Mouse (Mus musculus): Measurements from ENCODE around the gene H2afy. TPM values are rescaled to one million over a fixed set of nuclear protein-coding genes. Genes with fewer than 3 reads are reported as not detected.

The H2afy gene
- total RNA-seq, 2 experiments from 2014 or later, result 117 to 122 TPM

DNA sequence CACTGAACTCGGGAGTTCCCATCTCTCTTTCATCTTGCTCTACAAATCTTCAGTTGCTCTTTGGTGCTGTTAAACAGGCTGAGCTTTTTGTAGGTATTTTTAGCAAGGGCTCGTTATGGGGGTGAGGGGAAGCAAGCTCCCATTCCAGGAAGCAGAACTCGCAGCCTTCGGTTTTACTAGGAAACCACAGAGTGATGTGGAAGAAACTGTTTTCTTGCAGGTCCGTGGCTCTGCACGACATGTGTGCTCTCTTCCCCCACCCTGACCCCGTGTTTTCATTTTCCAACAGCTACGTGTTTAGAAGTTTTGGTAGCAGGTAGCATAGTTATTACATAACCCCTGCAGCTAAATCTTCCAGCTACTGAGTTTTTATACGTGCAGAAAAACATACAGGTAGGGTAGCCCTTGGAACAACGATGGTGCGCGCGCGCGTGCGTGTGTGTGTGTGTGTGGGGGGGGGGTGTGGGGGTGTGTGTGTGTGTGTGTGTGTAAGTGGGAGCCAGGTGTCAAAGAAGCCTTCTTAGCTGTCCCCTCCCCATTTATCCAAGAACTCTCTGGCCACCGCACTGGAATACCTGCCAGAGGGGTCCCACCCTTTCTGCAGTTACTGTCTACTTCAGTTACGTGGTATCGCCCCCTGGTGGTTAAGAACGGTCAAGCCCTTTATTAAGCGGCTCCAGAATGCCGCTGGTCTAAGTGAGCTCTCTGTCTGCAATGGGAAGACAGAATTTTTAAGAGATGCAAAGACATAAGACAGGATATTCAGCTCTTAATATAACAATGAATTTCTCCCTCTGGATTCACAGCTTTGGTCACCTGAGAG is 15.5 kb upstream of the H2afy start:
- peak; percentile 77 for DNase-seq

DNA sequence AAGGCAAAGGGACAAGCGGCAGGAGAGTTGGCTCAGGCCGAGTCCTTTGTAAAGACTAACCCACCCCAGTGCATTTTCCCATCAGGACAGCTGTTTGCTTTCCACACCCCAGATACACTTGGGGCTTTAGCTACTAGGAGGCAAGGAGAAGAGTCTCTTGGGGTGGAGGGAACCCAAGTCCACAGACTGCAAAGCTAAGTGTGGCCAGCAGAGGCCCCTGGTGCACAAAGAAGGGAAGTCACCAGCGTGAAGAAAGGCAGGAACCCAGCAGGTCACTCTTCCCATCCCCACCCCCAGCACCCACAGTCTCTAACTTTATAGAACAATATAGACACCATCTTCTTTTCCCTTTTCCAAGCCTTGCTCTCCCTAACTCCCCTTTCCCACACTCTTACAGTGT is 9.4 kb upstream of the H2afy start:
- peak; percentile 46 for DNase-seq

- DNase-seq, result no peak
These were observed 7.9 kb upstream of the H2afy start for GRCm38 (mm10) chr13:56144021-56144420.

- DNase-seq, result no peak
These were observed 7.0 kb upstream of the H2afy start for GRCm38 (mm10) chr13:56143151-56143513.

DNA sequence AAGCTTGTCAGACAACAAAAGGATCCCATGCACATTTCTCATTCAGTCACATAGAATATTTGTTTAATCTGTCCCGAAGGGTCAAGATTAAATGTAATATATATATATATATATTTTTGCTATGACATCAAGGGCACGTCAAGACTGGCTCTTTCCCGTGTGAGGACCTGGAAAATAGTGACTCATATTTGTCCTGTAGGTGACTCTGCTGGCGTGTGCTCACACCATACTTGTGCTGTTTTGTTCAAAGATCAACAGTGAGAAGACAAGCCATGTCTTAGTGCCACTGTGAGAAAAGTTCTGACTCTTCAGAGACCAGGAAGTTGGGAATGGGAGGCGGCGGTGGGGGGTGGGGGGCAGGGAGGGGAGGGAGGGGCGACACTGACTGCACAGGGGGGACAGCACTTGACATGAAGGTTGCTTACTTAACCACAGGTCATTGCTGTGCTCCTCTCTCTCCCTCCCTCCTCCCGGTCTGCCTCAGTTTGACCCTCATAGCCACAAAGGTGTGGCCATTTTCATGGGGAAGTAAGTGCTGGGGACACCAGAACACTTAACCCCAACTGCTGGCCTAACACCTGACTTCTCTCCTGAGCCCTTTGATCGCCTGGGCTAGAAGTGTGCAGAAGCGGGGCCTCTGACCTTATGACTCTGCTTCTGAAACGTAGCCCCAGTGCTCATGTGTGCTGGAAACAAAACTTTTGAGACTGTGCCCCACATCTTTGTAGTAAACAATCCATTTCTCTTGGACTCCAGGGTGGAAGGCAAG is 6.4 kb upstream of the H2afy start:
- no peak for DNase-seq

GRCm38 (mm10) chr13:56139167-56139751 is 3.1 kb upstream of the H2afy start:
- DNase-seq, result no peak

DNA sequence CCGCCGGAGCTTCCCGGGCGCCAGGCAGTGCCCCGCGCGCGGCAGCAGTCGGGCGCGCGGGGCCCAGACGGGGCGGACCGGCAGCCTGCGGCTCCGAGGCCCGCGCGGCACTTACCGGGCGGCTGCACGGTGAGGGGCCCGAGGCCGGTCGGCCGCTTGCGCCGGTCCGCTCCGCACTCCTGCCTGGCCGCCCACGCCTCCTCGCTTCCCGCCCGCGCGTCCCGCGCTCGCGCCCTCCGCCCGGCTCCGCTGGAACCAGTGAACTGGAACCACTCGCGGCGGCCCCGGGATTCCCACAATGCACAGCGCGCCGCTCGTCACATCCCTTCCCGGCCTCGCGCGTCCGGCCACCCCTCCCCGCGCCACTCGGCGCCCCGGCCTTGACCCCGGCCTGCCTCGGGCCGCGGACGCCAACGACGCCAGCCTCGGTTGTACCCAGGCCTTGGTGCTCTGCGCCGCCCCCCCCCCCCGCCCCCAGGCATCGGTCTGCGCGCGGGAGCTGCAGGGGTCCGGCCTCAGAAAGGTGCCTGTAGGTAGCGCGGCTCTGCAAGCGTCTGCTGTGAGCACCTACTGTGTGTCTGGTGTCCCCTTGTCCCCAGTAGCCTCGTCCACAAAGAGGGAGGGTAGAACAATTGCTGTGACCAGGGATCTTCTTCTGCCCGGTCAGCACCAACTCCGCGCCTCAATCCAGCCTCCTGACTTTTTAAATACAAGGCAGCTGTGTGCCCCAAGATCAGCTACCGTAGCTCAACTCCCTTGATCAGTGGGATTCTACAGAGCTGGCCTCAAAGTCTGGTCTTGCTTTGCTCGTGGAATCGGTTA is 719 bp downstream of the H2afy start:
- DNase-seq, result peak; percentile 96

DNA sequence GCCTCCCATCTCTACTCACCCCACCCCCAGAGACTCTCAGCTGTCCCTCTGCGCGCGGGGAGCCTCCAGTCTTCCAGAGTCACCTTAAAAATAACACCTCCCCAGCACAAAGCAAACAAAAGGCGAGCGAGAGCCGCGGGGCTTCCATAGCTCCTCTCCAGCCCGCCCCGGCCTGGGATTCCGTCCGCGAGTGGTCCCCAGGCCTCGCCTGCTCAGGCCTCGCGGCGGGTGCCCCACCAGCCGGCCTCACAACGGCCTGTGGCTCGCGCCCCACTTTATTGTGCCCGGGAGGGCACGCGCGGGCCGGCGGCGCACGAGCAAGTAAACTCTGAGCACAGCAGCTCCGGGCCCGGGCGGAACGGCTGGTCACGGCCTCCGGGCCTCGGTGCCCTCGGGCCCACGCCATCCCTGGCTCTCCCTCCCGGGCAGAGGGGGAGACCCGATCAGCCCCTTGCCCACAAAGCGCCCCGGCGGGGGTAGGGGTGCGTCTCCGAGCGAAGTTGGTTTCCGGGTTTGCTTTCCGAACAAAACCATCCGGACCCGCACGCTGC is 1.5 kb downstream of the H2afy start:
- peak; percentile 58 for DNase-seq

DNA sequence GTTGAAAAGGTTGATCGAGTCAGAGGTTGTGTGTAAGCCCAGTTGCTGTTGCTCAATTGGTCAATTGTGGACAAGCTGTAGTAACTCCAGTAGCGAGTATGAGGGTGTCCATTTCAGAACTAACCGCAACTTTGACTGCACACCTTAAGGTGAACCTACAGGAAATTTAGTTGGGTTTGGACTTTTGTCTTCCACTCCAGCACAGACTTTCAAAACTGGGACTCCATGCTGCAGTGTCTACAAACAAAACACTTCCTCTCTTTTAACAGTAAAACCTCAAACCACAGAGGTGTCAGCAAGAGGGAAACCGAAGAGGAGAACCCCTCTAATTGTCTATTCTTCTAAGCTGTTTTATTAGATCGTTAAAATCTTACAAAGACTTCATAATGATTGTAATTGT is 2.1 kb downstream of the H2afy start:
- no peak for DNase-seq

GRCm38 (mm10) chr13:56132941-56133340 is 3.2 kb downstream of the H2afy start:
- no peak for DNase-seq

DNA sequence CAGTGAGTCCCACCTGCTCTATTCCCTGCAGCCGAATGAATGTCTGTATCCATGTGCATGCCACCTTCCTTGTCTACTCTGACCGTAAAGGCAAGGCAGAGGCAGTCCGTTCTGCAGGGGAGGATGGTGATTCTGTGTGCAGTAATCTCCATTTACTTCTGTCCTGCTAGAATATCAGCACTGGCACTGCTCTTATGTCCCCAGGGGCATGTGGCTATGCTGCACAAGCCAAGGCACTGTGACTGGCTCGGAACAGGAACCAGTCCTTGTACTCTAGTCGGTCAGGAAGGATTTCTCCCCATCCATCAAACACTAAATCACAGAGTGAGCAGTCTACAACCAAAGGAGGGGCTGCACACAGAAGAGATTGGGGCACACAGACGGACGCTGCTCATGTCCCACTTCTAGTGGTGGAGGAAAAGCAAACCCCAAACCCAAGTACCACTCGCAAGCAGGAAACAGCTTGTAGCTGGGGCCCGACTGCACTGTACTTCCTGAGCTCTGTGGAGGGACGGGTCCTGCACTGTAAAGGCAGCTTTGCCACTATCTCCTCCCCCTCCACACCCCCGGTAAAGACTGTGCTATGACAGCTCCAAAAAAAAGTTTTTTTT is 3.7 kb downstream of the H2afy start:
- peak; percentile 52 for DNase-seq

GRCm38 (mm10) chr13:56130544-56130943 is 5.6 kb downstream of the H2afy start:
- DNase-seq, result no peak

DNA sequence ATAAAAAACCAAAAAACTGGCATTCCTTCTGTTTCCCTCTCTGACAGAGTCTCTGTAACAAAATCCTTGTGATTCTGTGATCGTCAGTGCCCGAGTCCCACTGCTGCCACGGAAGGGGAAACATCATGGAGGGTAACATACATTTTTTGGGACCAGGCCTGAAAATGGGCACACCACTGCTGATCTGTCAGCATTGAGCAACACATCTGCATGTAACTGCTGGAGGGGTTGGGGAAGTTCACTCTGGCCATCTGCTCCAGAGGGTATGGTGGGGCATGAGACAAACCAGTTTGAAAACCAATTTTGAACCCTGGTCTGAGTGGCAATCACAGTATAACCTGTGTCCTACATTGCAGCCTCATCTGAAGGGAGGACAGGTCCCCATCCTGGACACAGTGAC is 6.6 kb downstream of the H2afy start:
- no peak for DNase-seq

- no peak for DNase-seq
These were observed 7.1 kb downstream of the H2afy start for GRCm38 (mm10) chr13:56129014-56129413.

DNA sequence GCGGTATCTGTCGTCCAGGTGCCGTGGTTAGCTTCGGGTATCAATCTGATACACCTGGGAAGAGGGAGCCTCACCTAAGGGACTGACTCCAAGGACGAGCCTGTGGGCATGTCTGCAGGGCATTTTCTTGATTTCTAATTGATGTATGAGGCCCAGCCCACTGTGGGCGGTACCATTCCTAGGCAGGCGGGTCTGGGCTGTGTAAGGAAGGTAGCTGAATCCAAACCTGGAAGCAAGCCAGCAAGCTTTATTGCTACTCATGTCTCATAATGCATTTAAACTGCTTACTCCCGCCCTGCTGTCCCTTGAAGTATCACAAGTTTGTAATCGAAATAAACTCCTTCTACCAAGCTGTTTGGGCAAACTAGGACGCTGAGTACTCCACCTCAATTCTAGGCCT is 10.5 kb downstream of the H2afy start:
- no peak for DNase-seq

- no peak for DNase-seq
These were observed 13.1 kb downstream of the H2afy start for GRCm38 (mm10) chr13:56123075-56123474.

DNA sequence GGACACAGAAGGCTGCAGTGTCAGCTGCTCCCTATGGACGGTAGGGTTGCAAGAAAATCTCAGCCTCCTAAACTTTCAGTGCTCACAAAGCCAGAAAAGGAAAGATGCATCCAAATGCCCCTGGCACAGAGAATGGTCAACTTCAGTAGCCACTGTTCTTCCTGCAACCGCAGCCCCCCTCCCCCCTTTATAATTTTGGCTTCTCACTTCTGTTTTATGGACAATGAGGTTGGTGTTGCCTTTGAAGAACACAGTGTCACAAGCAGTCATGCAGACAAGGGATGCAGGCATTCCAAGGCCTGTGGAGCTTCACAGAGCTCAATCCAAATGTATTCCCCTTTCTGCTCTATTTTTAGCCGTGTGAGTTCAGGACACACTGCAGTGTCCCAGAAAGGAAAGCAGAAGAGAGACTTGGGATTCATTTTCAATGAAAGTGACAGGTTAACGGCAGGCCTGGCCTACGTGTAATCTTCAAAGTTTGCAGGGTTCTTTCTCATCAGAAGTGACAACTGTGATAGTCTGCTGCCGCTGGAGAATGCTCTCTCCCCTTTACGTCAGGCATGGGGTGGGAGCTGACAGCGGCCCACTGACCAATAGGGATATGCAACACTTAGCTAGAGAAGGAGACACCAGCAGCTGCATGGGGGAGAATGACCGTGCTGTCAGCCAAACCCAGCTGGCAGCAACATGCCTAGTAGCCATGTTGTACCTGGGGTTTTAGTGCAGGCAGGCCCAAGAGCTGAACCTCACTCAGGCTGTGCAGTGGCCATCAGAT is 18.0 kb downstream of the H2afy start:
- no peak for DNase-seq

DNA sequence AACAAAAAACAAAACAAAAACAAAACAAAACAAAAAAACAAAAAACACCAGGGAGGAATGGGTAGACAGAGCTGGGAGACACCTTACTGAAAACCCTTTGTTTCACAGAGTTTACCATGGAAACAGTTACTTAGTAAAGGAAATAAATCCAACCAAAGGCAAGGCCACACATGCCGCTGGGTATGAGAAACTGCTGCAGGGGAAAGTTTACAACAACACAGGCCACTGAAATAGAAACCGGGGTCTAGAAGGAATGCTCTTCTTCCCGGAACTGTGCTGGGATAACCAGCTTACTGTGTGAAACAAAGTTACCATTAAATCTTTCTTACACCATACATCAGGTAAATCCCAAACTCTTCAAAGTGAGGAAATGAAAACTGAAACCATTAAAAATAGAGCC is 20.3 kb downstream of the H2afy start:
- no peak for DNase-seq

GRCm38 (mm10) chr13:56115386-56115785 is 20.8 kb downstream of the H2afy start:
- DNase-seq, result no peak

- peak; percentile 54 for DNase-seq
These were observed 22.5 kb downstream of the H2afy start for GRCm38 (mm10) chr13:56113431-56114248.
